Mouse (Mus musculus) testis, adult 10 weeks (tissue): ENCODE data around the gene Large1. TPM values are rescaled to one million over a fixed set of nuclear protein-coding genes. Genes with fewer than 3 reads are reported as not detected.

Experiments used
- polyA plus RNA-seq: library from polyadenylated mRNA; stranded (reverse); fragments of 350-450 nt; fragmentation: Illumina TruSeq; extraction: RNeasy Lipid Tissue Mini Kit (QIAGEN cat#74804); gene quantifications from one replicate; pipeline ENCODE4 v1.2.3, GENCODE M21; 2014; ENCODE audit warnings: low read depth, low replicate concordance

Gene Large1
- polyA plus RNA-seq: 2.9 TPM

DNA sequence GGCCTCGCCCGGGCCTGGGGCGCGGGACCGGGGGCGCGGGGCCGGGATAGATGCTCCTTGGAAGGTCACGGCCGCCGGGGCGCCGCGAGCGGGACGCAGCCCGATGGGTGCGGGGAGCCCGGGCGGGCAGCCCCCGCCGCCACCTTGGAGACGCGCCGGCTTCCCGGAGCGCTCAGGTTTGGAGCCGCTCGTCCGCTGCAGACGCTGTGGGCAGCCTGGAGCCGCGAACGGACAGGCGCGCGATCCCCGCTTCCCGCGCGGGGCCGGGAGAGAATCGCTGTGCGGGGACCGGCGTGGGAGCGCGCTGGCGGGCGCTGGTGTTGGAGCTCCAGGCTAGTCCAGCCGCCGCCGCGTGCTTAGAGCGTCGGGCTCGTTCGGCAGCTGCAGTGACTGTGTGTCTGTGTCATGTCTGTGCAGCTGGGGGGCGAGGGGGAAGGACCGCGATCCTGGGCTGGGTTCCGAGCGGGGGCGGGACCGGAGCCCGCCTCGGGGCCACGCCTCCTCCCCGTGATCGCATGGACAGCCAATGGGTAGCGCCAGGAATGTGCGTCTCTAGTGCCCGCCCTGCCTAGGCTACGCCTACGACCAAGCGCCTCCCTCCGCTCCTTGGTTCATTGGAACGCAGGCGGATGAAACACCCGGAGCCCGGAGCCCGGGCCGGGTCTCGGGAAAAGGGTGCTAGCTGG lies at the start of gene Large1:
Gene Large1 (minus strand): TSS at position 433 of the 686 bp plus-strand sequence.

